Mouse (Mus musculus): ENCODE data around the gene Mageb16.

Gene Mageb16

DNA sequence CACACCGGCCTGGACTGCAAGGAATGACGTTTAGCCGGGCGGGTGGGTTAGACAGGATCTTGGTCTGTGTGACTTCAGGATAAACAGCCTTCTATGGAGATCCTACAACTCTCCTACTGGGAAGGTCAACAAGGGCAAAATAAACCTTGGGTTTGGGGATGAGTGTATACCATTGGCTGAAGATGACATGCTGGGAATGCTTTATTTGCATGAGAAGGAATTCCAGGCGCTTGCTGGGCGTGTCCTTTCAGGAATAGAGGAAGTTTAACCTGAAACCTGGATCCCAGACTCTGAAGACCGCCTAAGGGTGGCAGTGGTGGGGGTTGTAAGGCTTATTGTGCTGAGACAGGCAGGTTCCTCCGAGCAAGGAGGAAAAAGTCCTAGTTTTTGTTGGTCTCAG lies at the start of gene Mageb16:
Mageb16 (minus strand) TSS at position 25 of the 400 bp plus-strand sequence.
- DNase-seq = no peak

DNA sequence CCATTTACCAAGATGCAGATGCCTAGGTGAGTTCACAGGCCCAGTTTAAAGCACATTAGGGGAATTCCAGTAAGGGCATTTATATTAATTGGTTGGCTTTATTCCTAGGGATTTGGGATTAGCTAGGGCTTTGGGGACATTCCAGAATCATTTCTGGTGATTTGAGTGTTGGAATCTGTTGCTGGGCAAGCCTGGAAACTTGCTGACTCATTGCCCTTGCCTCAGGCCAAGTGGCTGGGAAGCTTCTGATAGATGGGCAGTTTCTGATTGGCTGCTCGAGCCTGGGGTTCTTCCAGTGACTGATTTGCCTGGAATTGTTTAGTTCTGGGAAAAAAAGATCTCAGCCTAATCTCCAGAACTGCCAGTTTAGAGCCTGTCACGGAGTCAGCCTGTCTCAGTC lies 20.1 kb downstream of the Mageb16 start:
- no peak for DNase-seq

DNA sequence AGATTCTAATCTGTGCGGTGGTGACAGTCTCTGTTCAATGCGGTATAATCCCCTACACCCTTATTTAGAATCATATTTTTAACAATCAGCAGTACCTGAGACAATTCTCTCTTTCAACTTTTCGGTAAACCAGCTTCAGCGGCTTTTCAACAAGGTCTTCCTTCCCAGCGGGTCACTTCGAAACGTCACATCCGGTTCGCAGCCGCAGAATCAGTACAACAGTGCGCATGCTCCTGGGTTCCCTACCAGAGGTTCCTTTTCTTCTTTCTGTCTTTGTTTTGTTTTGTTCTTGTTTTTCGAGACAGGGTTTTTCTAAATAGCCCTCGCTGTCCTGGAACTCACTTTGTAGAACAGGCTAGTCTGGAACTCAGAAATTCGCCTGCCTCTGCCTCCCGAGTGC lies 35.8 kb downstream of the Mageb16 start:
- no peak for DNase-seq

DNA sequence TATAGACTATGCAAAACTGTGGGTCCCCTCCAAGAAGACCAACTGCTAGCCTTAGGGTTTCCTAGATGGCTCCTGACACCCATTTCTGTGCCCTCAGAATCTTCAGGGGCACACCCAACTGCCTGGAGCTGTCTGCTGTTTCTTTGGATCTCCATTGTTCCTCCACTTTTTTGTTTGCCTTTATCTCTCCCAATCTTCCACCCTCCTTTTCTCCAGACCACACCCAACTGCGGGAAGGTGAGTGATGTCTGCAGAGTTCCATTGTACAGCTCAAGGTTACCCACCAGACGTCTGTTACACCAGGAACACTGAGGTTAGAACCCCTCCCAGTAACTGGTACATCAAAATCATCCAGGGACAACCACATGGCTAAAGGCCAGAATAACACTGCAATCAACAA lies 64.8 kb downstream of the Mageb16 start:
- no peak for DNase-seq
